Mouse (Mus musculus) C2C12 (cell line): ENCODE results near the gene Gtpbp1. TPM values are rescaled to one million over a fixed set of nuclear protein-coding genes. Genes with fewer than 3 reads are reported as not detected.

Experiments used
- H3K27me3 ChIP-seq: one replicate; pipeline ENCODE4 v1.6.1; 2011; ENCODE audit not compliant: control insufficient read depth, insufficient read depth, insufficient read length
- H3K36me3 ChIP-seq: one replicate; pipeline ENCODE4 v1.6.1; 2011; ENCODE audit not compliant: control insufficient read depth, insufficient read depth
- H3K4me3 ChIP-seq: one replicate; pipeline ENCODE4 v1.5.1; 2011; ENCODE audit warnings: mild to moderate bottlenecking, control low read depth; ENCODE audit not compliant: poor library complexity, insufficient read depth, severe bottlenecking
- H3K79me2 ChIP-seq: one replicate; pipeline ENCODE4 v1.6.1; 2011; ENCODE audit not compliant: control insufficient read depth, insufficient read depth
- H3K79me3 ChIP-seq: one replicate; pipeline ENCODE4 v1.6.1; 2011; ENCODE audit warnings: low read depth, control low read depth
- H3ac ChIP-seq: one replicate; pipeline ENCODE3; 2011; ENCODE audit warnings: low read depth; ENCODE audit not compliant: control insufficient read depth, insufficient read length
- CEBPB ChIP-seq: IDR thresholded peaks from one replicate; pipeline ENCODE4 v1.6.1; 2011; ENCODE audit warnings: low read depth, mild to moderate bottlenecking, control low read depth, moderate library complexity
- CTCF ChIP-seq: IDR thresholded peaks from one replicate; pipeline ENCODE4 v1.5.1; 2011; ENCODE audit not compliant: control insufficient read depth, insufficient read depth, insufficient read length
- FOSL1 ChIP-seq: IDR thresholded peaks from one replicate; pipeline ENCODE4 v1.8.0; 2011; ENCODE audit warnings: mild to moderate bottlenecking, low read length; ENCODE audit not compliant: poor library complexity, insufficient read depth, severe bottlenecking
- MAX ChIP-seq: IDR thresholded peaks from one replicate; pipeline ENCODE4 v1.6.1; 2011; ENCODE audit warnings: mild to moderate bottlenecking, control low read depth
- MYOD1 ChIP-seq: IDR thresholded peaks from one replicate; pipeline ENCODE4 v1.6.1; 2011; ENCODE audit warnings: low read depth; ENCODE audit not compliant: control insufficient read depth, insufficient read length
- MYOG ChIP-seq: IDR thresholded peaks from one replicate; pipeline ENCODE4 v1.6.1; 2011; ENCODE audit not compliant: control insufficient read depth, insufficient read length; ENCODE audit errors: extremely low read depth
- USF1 ChIP-seq: IDR thresholded peaks from one replicate; pipeline ENCODE4 v1.6.1; 2011; ENCODE audit warnings: low read depth, mild to moderate bottlenecking, control low read depth, moderate library complexity
- polyA plus RNA-seq: library from polyadenylated mRNA; unstranded; fragments of >200 nt; fragmentation: generic; extraction: Trizol; gene quantifications from one replicate; pipeline ENCODE4 v1.2.1, GENCODE M21; 2012; ENCODE audit warnings: missing spikeins

Gtpbp1 gene
- polyA plus RNA-seq, 1 experiment: 62.5 TPM

DNA sequence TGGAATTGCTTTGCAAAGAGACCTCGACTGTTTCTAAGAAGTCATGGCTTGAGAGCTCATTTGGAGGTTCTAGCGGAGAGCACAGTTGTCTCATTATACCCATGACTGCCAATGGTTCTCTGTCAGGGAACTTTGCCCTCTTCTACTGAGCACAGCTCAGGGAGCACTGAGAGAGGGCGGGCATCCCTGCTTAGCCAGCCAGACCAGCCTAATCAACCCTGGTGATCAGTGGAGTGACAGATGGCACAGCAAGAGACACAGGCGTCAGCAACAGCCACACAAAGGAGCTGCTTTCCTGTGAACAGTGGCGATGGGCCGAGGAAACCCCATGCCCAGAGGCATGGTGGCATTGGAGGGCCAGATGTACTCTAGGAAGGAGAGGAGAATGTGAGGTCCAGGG is 6.4 kb downstream of the Gtpbp1 start:
- H3K36me3 ChIP-seq: peaks cover 18% of the 10 kb centered on the region
- no peak overlapping the region for H3K4me3 ChIP-seq
- H3K79me3 ChIP-seq: peaks cover 50% of the 10 kb centered on the region
- TF ChIP-seq MAX: no peak
- TF ChIP-seq FOSL1: no peak
- no peak for TF ChIP-seq MYOG
- TF ChIP-seq CTCF: no peak
- TF ChIP-seq USF1: no peak
- no peak for TF ChIP-seq CEBPB
- no peak for TF ChIP-seq MYOD1
- H3K27me3 ChIP-seq: no peaks in the 10 kb centered on the region
- peaks cover 76% of the 10 kb centered on the region for H3K79me2 ChIP-seq
- no peak overlapping the region for H3ac ChIP-seq

DNA sequence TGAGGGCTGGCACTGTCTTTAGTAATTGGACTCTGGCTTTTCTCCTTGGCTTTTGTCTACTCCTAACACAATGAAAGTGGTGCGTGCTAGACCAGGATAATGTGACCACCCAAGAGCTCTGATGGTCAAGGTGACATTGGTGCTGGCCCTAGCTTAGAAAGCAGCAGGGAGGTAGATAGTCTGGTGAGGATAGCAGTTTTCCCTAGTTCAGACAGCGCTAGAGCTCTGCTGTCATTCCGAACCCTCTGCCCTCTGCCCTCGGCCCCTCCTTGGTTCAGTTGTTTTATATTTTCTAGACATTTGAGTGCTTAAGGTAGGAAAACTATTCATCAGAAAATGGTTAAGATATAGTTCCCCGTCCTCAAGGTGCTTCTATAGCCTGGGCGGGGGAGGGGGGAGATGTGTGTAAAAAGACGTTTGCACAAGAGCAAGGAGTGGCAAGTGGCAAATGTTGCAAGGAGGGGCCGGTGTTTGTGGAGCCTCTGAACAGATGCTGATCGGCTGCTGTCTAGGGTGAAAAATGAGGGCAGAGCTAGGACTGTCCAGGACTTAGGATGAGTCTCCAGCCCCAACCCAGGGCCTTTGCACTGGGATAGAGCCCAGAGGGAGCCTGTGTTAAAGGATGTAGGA is 7.0 kb downstream of the Gtpbp1 start:
- no peak for TF ChIP-seq USF1
- Histone ChIP-seq H3K79me3 (peaks cover 44% of the 10 kb centered on the region), H3K79me2 (peaks cover 69% of the 10 kb centered on the region), H3K27me3 (no peaks in the 10 kb centered on the region), H3K4me3 (no peak overlapping the region), H3ac (no peak overlapping the region), H3K36me3 (peaks cover 18% of the 10 kb centered on the region)

GRCm38 (mm10) chr15:79706603-79707214 is 16.1 kb downstream of the Gtpbp1 start:
- no peak for TF ChIP-seq MYOD1
- TF ChIP-seq CEBPB: no peak
- no peak for TF ChIP-seq FOSL1
- no peak for TF ChIP-seq MAX
- no peak for TF ChIP-seq USF1
- TF ChIP-seq MYOG: no peak
- no peak for TF ChIP-seq CTCF
- no peaks in the 10 kb centered on the region for H3K27me3 ChIP-seq
- peaks cover 48% of the 10 kb centered on the region for H3K36me3 ChIP-seq
- no peak overlapping the region for H3ac ChIP-seq
- H3K79me3 ChIP-seq: peaks cover 2% of the 10 kb centered on the region
- H3K79me2 ChIP-seq: peaks cover 10% of the 10 kb centered on the region
- no peak overlapping the region for H3K4me3 ChIP-seq

GRCm38 (mm10) chr15:79708229-79708822 is 17.7 kb downstream of the Gtpbp1 start:
- peaks cover 64% of the 10 kb centered on the region for H3K36me3 ChIP-seq
- no peaks in the 10 kb centered on the region for H3K27me3 ChIP-seq
- H3K79me2 ChIP-seq: peaks cover 10% of the 10 kb centered on the region
- TF ChIP-seq MAX: no peak
- no peak for TF ChIP-seq CEBPB
- no peak for TF ChIP-seq MYOD1
- no peak for TF ChIP-seq CTCF
- no peak for TF ChIP-seq USF1
- TF ChIP-seq MYOG: no peak
- no peak for TF ChIP-seq FOSL1
- no peak overlapping the region for H3K4me3 ChIP-seq
- no peak overlapping the region for H3ac ChIP-seq
- peaks cover 2% of the 10 kb centered on the region for H3K79me3 ChIP-seq

- H3K79me3 ChIP-seq: no peaks in the 10 kb centered on the region
- H3K79me2 ChIP-seq: no peaks in the 10 kb centered on the region
- H3ac ChIP-seq: no peak overlapping the region
- peaks cover 90% of the 10 kb centered on the region for H3K36me3 ChIP-seq
- no peak overlapping the region for H3K4me3 ChIP-seq
- no peaks in the 10 kb centered on the region for H3K27me3 ChIP-seq
- TF ChIP-seq CTCF (no peak), USF1 (no peak), FOSL1 (no peak), CEBPB (no peak), MYOD1 (no peak), MYOG (no peak), MAX (no peak)
Measured at GRCm38 (mm10) chr15:79715646-79716045, 25.0 kb downstream of the Gtpbp1 start.
